Mouse (Mus musculus) CH12.LX (cell line): ENCODE results near the gene Mroh2a. TPM values are rescaled to one million over a fixed set of nuclear protein-coding genes. Genes with fewer than 3 reads are reported as not detected.

Experiments used
- DNase-seq: peaks from one replicate; pipeline ENCODE4 v3.0.0-alpha.2; 2013; ENCODE audit errors: extremely low read depth
- H3K27ac ChIP-seq: 2 replicates; pipeline ENCODE4 v1.5.1; 2012; ENCODE audit warnings: low read depth, mild to moderate bottlenecking, control low read depth, moderate library complexity; ENCODE audit not compliant: insufficient read depth
- H3K27me3 ChIP-seq: replicated peaks from 2 replicates; pipeline ENCODE3; 2012; ENCODE audit warnings: inconsistent platforms
- H3K36me3 ChIP-seq, 2 experiments: replicated peaks in 1 of 2; 2 replicates each; pipeline versions ENCODE3 to v1.6.1; 2012; ENCODE audit warnings: inconsistent platforms in 1 of 2, low read length in 1 of 2, mild to moderate bottlenecking in 1 of 2, mixed read lengths in 1 of 2, moderate library complexity in 1 of 2; ENCODE audit not compliant: control insufficient read depth in 1 of 2, insufficient read depth in 1 of 2
- H3K4me1 ChIP-seq, 2 experiments: 2 replicates each; pipeline ENCODE4 v1.6.1; 2012; ENCODE audit warnings: inconsistent platforms in 1 of 2, moderate library complexity in 1 of 2; ENCODE audit not compliant: insufficient read depth in 2 of 2, control insufficient read depth in 1 of 2
- H3K4me2 ChIP-seq: 2 replicates; pipeline ENCODE4 v1.6.1; 2012; ENCODE audit warnings: low read depth, mild to moderate bottlenecking, control low read depth; ENCODE audit not compliant: poor library complexity, insufficient read depth, severe bottlenecking
- H3K4me3 ChIP-seq, 3 experiments: fragments of 150-350 bp in 1 of 3; sonication (generic) in 1 of 3; replicated peaks in 1 of 3; 2 replicates each; pipeline versions ENCODE3 to v1.5.1; 2011 to 2012; ENCODE audit warnings: low read depth in 2 of 3, low read length in 2 of 3, mild to moderate bottlenecking in 2 of 3, moderate library complexity in 2 of 3, control low read depth in 1 of 3, improper control_type of control experiment in 1 of 3, inconsistent platforms in 1 of 3, mixed read lengths in 1 of 3; ENCODE audit not compliant: poor library complexity in 1 of 3
- H3K79me2 ChIP-seq: replicated peaks from 2 replicates; pipeline ENCODE4 v1.6.1; 2012; ENCODE audit warnings: mild to moderate bottlenecking, moderate library complexity; ENCODE audit not compliant: control insufficient read depth, poor library complexity, insufficient read depth, severe bottlenecking; ENCODE audit errors: extremely low read depth
- H3K9ac ChIP-seq: 2 replicates; pipeline ENCODE4 v1.6.1; 2012; ENCODE audit warnings: low read depth, mild to moderate bottlenecking, control low read depth, moderate library complexity; ENCODE audit not compliant: insufficient read depth
- H3K9me3 ChIP-seq: replicated peaks from 2 replicates; pipeline ENCODE3; 2012; ENCODE audit warnings: low read length, inconsistent platforms, mixed read lengths
- CHD1 ChIP-seq: IDR thresholded peaks from 2 replicates; pipeline ENCODE4 v1.6.1; 2012; ENCODE audit warnings: low read depth, low read length, improper control_type of control experiment, inconsistent platforms
- CHD2 ChIP-seq: IDR thresholded peaks from 2 replicates; pipeline ENCODE4 v1.6.1; 2011; ENCODE audit warnings: low read length, improper control_type of control experiment
- CTCF ChIP-seq, 2 experiments: IDR thresholded peaks in 1 of 2; conservative IDR thresholded peaks in 1 of 2; 2 replicates each; pipeline ENCODE4 v1.5.1; 2011 to 2012; ENCODE audit warnings: low read depth in 2 of 2, low read length in 2 of 2, improper control_type of control experiment in 1 of 2, inconsistent platforms in 1 of 2, mild to moderate bottlenecking in 1 of 2, moderate library complexity in 1 of 2
- E2F4 ChIP-seq: IDR thresholded peaks from 2 replicates; pipeline ENCODE4 v1.6.1; 2011; ENCODE audit warnings: low read depth, low read length, improper control_type of control experiment; ENCODE audit not compliant: insufficient replicate concordance
- ELF1 ChIP-seq: IDR thresholded peaks from 2 replicates; pipeline ENCODE4 v1.6.1; 2014; ENCODE audit warnings: low read depth, mild to moderate bottlenecking, inconsistent platforms, low read length, improper control_type of control experiment
- EP300 ChIP-seq: IDR thresholded peaks from 2 replicates; pipeline ENCODE4 v1.6.1; 2011; ENCODE audit warnings: low read length, improper control_type of control experiment
- ETS1 ChIP-seq: conservative IDR thresholded peaks from 2 replicates; pipeline ENCODE4 v1.6.1; 2012; ENCODE audit warnings: low read depth, mild to moderate bottlenecking, inconsistent platforms, low read length, improper control_type of control experiment, moderate library complexity
- GABPA ChIP-seq: IDR thresholded peaks from 2 replicates; pipeline ENCODE4 v1.6.1; 2012; ENCODE audit warnings: low read depth, low read length, improper control_type of control experiment, inconsistent platforms; ENCODE audit not compliant: insufficient replicate concordance
- HCFC1 ChIP-seq: IDR thresholded peaks from 2 replicates; pipeline ENCODE4 v1.6.1; 2012; ENCODE audit warnings: low read depth, mild to moderate bottlenecking, inconsistent platforms, low read length, improper control_type of control experiment
- IRF4 ChIP-seq: IDR thresholded peaks from 2 replicates; pipeline ENCODE4 v1.6.1; 2014; ENCODE audit warnings: low read depth, mild to moderate bottlenecking, inconsistent platforms, low read length, improper control_type of control experiment
- JUN ChIP-seq: IDR thresholded peaks from 2 replicates; pipeline ENCODE4 v1.6.1; 2011; ENCODE audit warnings: low read depth, mild to moderate bottlenecking, low read length, improper control_type of control experiment, moderate library complexity; ENCODE audit not compliant: insufficient read depth
- JUND ChIP-seq: conservative IDR thresholded peaks from 2 replicates; pipeline ENCODE4 v1.6.1; 2011; ENCODE audit warnings: low read depth, low read length, improper control_type of control experiment
- KAT2A ChIP-seq: IDR thresholded peaks from 2 replicates; pipeline ENCODE4 v1.6.1; 2012; ENCODE audit warnings: low read length, improper control_type of control experiment, inconsistent platforms; ENCODE audit not compliant: insufficient replicate concordance
- MAFK ChIP-seq: IDR thresholded peaks from 2 replicates; pipeline ENCODE4 v1.6.1; 2011; ENCODE audit warnings: low read length, improper control_type of control experiment; ENCODE audit not compliant: insufficient replicate concordance
- MAX ChIP-seq: IDR thresholded peaks from 2 replicates; pipeline ENCODE4 v1.6.1; 2011; ENCODE audit warnings: low read length, improper control_type of control experiment
- MAZ ChIP-seq: IDR thresholded peaks from 2 replicates; pipeline ENCODE4 v1.6.1; 2012; ENCODE audit warnings: low read depth, mild to moderate bottlenecking, inconsistent platforms, low read length, improper control_type of control experiment, moderate library complexity
- MEF2A ChIP-seq: IDR thresholded peaks from 2 replicates; pipeline ENCODE4 v1.6.1; 2014; ENCODE audit warnings: low read depth, mild to moderate bottlenecking, inconsistent platforms, low read length, improper control_type of control experiment, borderline replicate concordance
- MXI1 ChIP-seq: IDR thresholded peaks from 2 replicates; pipeline ENCODE4 v1.6.1; 2011; ENCODE audit warnings: mild to moderate bottlenecking, low read depth, low read length, improper control_type of control experiment
- MYC ChIP-seq: IDR thresholded peaks from 2 replicates; pipeline ENCODE4 v1.6.1; 2011; ENCODE audit warnings: low read depth, mild to moderate bottlenecking, improper control_type of control experiment, low read length
- NELFE ChIP-seq: IDR thresholded peaks from 2 replicates; pipeline ENCODE4 v1.6.1; 2011; ENCODE audit warnings: low read depth, low read length, improper control_type of control experiment
- NRF1 ChIP-seq: IDR thresholded peaks from 2 replicates; pipeline ENCODE4 v1.6.1; 2014; ENCODE audit warnings: low read depth, mild to moderate bottlenecking, inconsistent platforms, low read length, improper control_type of control experiment, moderate library complexity
- PAX5 ChIP-seq: IDR thresholded peaks from 2 replicates; pipeline ENCODE4 v1.6.1; 2012; ENCODE audit warnings: low read length, inconsistent platforms, mixed read lengths
- POLR2A ChIP-seq: IDR thresholded peaks from 2 replicates; pipeline ENCODE4 v1.6.1; 2011; ENCODE audit warnings: low read depth, mild to moderate bottlenecking, improper control_type of control experiment, low read length
- POLR2AphosphoS2 ChIP-seq: IDR thresholded peaks from 2 replicates; pipeline ENCODE4 v1.6.1; 2011; ENCODE audit warnings: low read depth, low read length, improper control_type of control experiment
- RAD21 ChIP-seq: IDR thresholded peaks from 2 replicates; pipeline ENCODE4 v1.6.1; 2011; ENCODE audit warnings: low read depth, mild to moderate bottlenecking, low read length, improper control_type of control experiment, moderate library complexity
- RCOR1 ChIP-seq: conservative IDR thresholded peaks from 2 replicates; pipeline ENCODE4 v1.6.1; 2012; ENCODE audit warnings: low read depth, mild to moderate bottlenecking, inconsistent platforms, low read length, improper control_type of control experiment
- SIN3A ChIP-seq: IDR thresholded peaks from 2 replicates; pipeline ENCODE4 v1.6.1; 2012; ENCODE audit warnings: low read length, improper control_type of control experiment, inconsistent platforms
- SMC3 ChIP-seq: IDR thresholded peaks from 2 replicates; pipeline ENCODE4 v1.6.1; 2011; ENCODE audit warnings: low read depth, low read length, improper control_type of control experiment
- TBP ChIP-seq: conservative IDR thresholded peaks from 2 replicates; pipeline ENCODE4 v1.6.1; 2011; ENCODE audit warnings: low read depth, low read length, improper control_type of control experiment
- TCF12 ChIP-seq: IDR thresholded peaks from 2 replicates; pipeline ENCODE4 v1.6.1; 2014; ENCODE audit warnings: low read depth, mild to moderate bottlenecking, inconsistent platforms, low read length, improper control_type of control experiment
- UBTF ChIP-seq: IDR thresholded peaks from 2 replicates; pipeline ENCODE4 v1.6.1; 2012; ENCODE audit warnings: low read depth, mild to moderate bottlenecking, inconsistent platforms, low read length, improper control_type of control experiment, moderate library complexity
- USF2 ChIP-seq: conservative IDR thresholded peaks from 2 replicates; pipeline ENCODE4 v1.6.1; 2011; ENCODE audit warnings: low read depth, low read length, improper control_type of control experiment
- ZC3H11A ChIP-seq: IDR thresholded peaks from 2 replicates; pipeline ENCODE4 v1.6.1; 2012; ENCODE audit warnings: low read depth, mild to moderate bottlenecking, inconsistent platforms, low read length, improper control_type of control experiment
- ZKSCAN1 ChIP-seq: IDR thresholded peaks from 2 replicates; pipeline ENCODE4 v1.6.1; 2012; ENCODE audit warnings: low read depth, inconsistent platforms, low read length, improper control_type of control experiment, borderline replicate concordance
- ZMIZ1 ChIP-seq: IDR thresholded peaks from 2 replicates; pipeline ENCODE4 v1.6.1; 2012; ENCODE audit warnings: low read depth, mild to moderate bottlenecking, inconsistent platforms, low read length, improper control_type of control experiment
- ZNF384 ChIP-seq: IDR thresholded peaks from 2 replicates; pipeline ENCODE4 v1.6.1; 2012; ENCODE audit warnings: low read depth, low read length, improper control_type of control experiment, inconsistent platforms
- dilution Hi-C: fragments of 300-500 bp; cut with MboI; formaldehyde crosslinking; loops from 2 replicates; pipeline ENCODE4 v1.14.3; 2020; ENCODE audit warnings: low sequenced_read_pairs; ENCODE audit not compliant: extremely low pct_unique_long_range_greater_than_20kb, extremely low pct_ligation_motif_present
- in situ Hi-C: fragments of 300-500 bp; cut with MboI; formaldehyde crosslinking; loops from 3 replicates; pipeline ENCODE4 v1.14.3; 2019; ENCODE audit warnings: low sequenced_read_pairs, low pct_ligation_motif_present, low pct_unique_long_range_greater_than_20kb, mixed read lengths
- polyA plus RNA-seq: library from polyadenylated mRNA; unstranded; fragments of >175 nt; gene quantifications from 2 replicates; pipeline ENCODE4 v1.2.1, GENCODE M21; 2012; ENCODE audit warnings: low read depth; ENCODE audit not compliant: insufficient read length
- total RNA-seq, 2 experiments: library from RNA; depleted of rRNA; stranded (reverse); fragments of 300-350 nt in 1 of 2; fragments of >200 nt in 1 of 2; gene quantifications; 2 replicates each; pipeline ENCODE4 v1.2.3; 2012 to 2014

Mroh2a gene
- total and polyA plus RNA-seq, 3 experiments: 0.17 to 1.0 TPM; not detected in 1

DNA sequence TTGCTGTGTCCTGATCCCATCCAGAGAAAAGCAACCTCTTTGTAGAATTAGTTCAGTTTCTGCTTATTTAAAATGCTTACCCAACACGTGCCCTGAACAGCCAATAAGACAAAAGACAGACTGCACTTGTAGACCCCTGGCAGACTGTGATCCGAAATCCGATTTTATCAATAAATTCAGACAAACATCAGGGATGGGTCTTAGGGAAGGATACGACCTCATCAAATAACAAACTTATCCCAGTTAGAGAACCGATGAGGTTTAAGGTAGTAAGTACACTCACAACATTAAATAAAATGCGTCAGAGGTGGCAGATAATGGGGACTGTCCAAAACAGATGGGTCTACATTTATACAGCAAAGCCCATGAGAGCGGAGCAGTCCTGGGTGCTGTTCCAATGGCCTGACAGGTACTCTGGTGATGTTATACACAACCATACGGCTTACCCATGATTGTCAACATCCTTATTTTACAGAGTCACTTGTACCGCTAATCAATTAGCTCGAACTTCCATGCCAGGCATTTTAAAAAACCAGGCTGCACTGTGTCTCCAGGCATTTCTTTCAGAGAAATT lies 49.8 kb downstream of the Mroh2a start (continued):
- TF ChIP-seq ZKSCAN1 (no peak), MAX (peak; percentile 68; the same call in 1 of the 2 replicates), E2F4 (no peak), ZMIZ1 (no peak; the same call in 1 of the 2 replicates)
- TF ChIP-seq, all 38 proteins: peak for 10

DNA sequence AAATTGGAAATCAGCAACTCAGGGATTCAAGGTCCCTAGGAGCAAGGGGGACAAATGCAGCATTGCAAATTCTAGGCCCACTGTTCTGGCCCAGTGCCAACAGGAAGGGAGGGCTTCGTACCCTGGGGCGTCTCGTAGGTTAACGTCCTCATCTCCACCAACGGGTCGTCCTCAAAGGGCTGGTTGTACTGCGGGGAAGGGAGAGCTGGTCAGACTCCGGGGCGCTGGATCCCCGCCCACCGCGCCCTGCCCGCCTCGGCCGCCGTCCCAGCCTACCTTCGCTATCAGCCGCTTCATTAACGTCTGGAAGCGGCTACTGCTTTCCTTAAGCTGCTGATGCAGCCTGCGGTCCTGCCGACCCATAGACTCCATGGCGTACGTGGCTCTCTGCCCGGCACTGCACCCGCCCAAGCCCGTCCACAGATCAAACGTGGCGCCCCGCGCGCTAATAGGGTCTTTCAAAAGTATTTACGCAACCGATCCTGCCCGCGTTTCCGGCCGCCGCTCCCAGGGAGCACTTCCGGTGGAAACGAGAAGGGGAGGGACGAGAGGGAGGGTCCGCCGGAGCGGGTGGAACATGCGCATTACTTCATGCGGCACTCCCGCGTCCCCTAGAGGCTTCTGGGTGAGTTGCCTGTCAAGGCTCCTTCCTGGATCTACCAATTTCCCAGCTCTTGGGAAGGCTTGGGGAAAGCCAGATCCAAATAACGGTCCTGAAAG lies 50.5 kb downstream of the Mroh2a start, which contains the start of the genes Hjurp and Trpm8:
Hjurp (minus strand) TSS at position 536 of the 720 bp plus-strand sequence.
Trpm8 (plus strand) TSS at position 564 of the 720 bp plus-strand sequence.
- H3K27me3 ChIP-seq: peaks cover 34% of the 10 kb centered on the region
- H3K4me3 ChIP-seq: peak within 1 kb of the TSS; percentile 54 to 66 (median 64)
- DNase-seq: peak; percentile 100
- peak within 1 kb of the TSS; percentile 38 for H3K9ac ChIP-seq
- peaks cover 24 to 35% of the 10 kb centered on the region in 2 experiments for H3K36me3 ChIP-seq
- H3K4me1 ChIP-seq: peaks cover 5 to 20% of the 10 kb centered on the region in 2 experiments
- peak within 1 kb of the TSS; percentile 59 for H3K4me2 ChIP-seq
- dilution Hi-C loops: no loop called here
- peak within 1 kb of the TSS; percentile 8 for H3K27ac ChIP-seq
- peaks cover 23% of the 10 kb centered on the region for H3K9me3 ChIP-seq
- in situ Hi-C loops: loop anchor here (25.0 kb wide), 1 partner anchor 315 kb away; no protein-coding TSS in a partner anchor
- H3K79me2 ChIP-seq: peaks cover 31% of the 10 kb centered on the region
- TF ChIP-seq GABPA: peak; percentile 43; the same call in 1 of the 2 replicates
- TF ChIP-seq CHD2: peak; percentile 79
- TF ChIP-seq ETS1: peak; percentile 79
- TF ChIP-seq PAX5: no peak
- TF ChIP-seq ZNF384: no peak
- no peak for TF ChIP-seq ZC3H11A
- TF ChIP-seq UBTF: no peak
- TF ChIP-seq MYC: peak; percentile 83; the same call in 1 of the 2 replicates
- TF ChIP-seq MEF2A: peak; percentile 93
- TF ChIP-seq NRF1: peak; percentile 96
- TF ChIP-seq RCOR1: no peak
- TF ChIP-seq SIN3A: peak; percentile 99
- TF ChIP-seq POLR2A: no peak
- peak; percentile 97 for TF ChIP-seq MXI1
- peak; percentile 98 for TF ChIP-seq ELF1
- peak; percentile 99 for TF ChIP-seq CTCF (conservative IDR thresholded peaks at IDR 0.05 in 1 of 2, IDR thresholded peaks at IDR 0.05 in 1 of 2; ENCODE audit: low read depth in 2 of 2, low read length in 2 of 2)
- TF ChIP-seq MAFK: peak; percentile 44; the same call in 1 of the 2 replicates
- no peak for TF ChIP-seq USF2
- no peak for TF ChIP-seq JUND
- TF ChIP-seq KAT2A: peak; percentile 92
- peak; percentile 96 for TF ChIP-seq IRF4
- TF ChIP-seq SMC3: peak; percentile 59
- TF ChIP-seq HCFC1: peak; percentile 88
- TF ChIP-seq EP300: no peak; the same call in 1 of the 2 replicates
- TF ChIP-seq NELFE: peak; percentile 99
- peak; percentile 98 for TF ChIP-seq MAZ
- no peak for TF ChIP-seq TBP
- peak; percentile 96 for TF ChIP-seq ZMIZ1
- peak; percentile 12; the same call in 1 of the 2 replicates for TF ChIP-seq JUN
- TF ChIP-seq TCF12: peak; percentile 93; the same call in 1 of the 2 replicates
- TF ChIP-seq POLR2AphosphoS2: peak; percentile 90
- TF ChIP-seq CHD1: no peak
- peak; percentile 68 for TF ChIP-seq RAD21
